Mouse (Mus musculus): Measurements from ENCODE around the gene Gm16503.
"Not testable (repeated sequence)": the region's sequence is repeated elsewhere in the genome, so short reads cannot be mapped to it uniquely, and the experiment has no call there.

Gm16503 gene

DNA sequence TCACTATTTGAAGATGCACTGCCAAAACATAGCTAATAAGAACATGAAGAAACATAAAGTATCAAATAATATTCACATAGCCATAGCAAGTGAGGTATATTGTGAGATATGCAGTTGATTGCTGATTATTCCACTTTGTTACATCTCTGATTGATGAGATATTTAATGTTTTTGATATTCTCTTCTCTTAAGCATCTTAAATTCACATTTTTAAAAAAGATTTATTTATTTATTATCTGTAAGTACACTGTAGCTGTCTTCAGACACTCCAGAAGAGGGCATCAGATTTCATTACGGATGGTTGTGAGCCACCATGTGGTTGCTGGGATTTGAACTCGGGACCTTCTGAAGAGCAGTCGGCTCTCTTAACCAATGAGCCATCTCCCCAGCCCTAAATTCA lies at the start of gene Gm16503:
TSS of gene Gm16503 (plus strand) at position 301 of the 400 bp plus-strand sequence.
- not testable (repeated sequence) for DNase-seq (ENCODE audit: low spot score in 2 of 2)

- DNase-seq (ENCODE audit: low spot score in 2 of 2), result not testable (repeated sequence)
These were observed 47.9 kb upstream of the Gm16503 start, which contains the start of gene Zfp982 for GRCm38 (mm10) chr4:147492117-147492516. Zfp982 (plus strand) TSS chr4:147492417.

DNA sequence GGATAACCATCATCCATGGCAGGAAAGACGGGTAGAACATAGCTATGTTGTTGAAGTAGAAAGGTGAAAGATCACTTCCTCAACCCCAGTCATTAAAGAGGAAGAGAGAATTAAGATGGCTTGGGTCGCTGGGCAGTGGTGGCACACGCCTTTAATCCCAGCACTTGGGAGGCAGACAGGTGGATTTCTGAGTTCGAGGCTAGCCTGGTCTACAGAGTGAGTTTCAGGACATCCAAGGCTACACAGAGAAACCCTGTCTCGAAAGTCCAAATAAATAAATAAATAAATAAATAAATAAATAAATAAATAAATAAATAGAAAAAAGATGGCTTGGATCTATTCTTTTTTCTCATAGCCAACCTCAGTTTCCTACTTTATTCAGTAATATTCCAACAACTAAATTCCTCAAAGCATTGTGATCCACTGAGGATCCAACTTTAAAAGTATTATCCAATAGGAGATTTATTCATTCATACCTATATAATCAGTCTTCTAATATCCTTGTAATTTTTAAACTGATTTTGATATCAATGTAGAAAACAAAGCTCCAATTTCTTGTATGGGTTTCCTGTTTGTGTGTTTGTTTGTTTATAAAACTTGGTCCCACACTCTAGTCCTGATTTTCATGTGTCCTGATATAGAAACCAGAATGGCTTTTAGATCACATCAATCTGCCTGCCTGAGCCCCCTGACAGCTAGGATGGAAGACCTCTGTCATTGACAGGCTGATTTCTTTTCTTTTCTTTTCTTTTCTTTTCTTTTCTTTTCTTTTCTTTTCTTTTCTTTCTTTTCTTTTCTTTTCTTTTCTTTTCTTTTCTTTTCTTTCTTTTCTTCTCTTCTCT lies 41.0 kb upstream of the Gm16503 start:
- DNase-seq (ENCODE audit: low spot score in 2 of 2), result not testable (repeated sequence)

GRCm38 (mm10) chr4:147509174-147509573 lies 30.8 kb upstream of the Gm16503 start:
- DNase-seq (ENCODE audit: low spot score in 2 of 2), result no peak

DNA sequence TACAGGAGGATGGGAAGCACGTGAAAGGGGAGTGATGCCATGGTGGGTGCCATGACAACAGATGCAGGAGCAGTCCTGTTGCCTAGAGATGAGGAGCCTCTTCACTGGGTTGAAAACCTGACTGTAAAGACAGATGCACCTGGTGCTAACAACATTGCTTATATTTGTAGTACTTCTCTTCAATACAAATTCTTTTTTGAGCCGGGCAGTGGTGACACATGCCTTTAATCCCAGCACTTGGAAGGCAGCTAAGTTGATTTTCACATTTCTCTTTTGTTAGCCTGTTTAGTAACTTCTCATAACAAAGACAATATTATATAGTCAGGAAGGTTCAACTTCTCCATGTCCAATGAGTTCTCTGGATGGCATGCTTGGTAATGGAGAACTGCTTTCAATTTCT lies 21.0 kb upstream of the Gm16503 start:
- DNase-seq (ENCODE audit: low spot score in 2 of 2), result no peak

DNA sequence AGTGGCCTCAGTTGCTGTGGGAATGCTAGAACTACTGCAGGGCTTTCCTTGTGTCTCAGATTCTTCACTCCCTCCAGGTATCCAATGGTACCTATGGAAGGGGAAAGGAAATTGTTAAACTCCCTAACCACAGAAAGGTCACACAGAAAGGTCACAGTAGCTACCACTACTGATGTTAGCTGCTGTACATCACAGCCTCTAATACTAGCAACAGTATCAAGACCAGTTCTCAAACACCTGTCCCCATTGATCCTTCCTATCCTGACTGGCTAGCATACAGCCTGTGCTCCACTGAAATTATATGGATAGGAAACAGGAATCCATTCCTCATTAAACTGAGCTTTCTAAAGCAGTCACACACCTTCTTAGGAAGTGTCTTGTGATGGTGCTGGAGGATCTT lies 19.9 kb upstream of the Gm16503 start:
- no peak for DNase-seq (ENCODE audit: low spot score in 2 of 2)

DNA sequence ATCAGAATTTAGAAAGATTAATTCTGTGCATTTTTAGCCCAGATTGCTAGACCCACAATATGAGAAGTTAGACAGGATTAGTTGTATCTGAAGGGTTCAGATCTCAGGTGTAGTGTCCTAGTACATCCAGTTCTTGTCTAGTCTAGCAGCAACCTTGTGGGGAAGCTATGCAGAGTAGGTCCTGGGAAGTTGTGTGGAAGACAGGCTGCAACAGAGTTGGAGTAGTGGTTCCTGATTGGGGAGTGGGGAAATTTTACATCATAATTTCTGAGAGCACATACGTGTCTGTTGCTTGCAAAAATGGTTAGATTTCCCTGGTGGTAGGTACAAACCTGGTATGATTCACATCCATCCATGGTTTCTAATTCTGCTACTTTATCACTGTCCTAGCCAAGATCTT lies 14.9 kb upstream of the Gm16503 start:
- DNase-seq (ENCODE audit: low spot score in 2 of 2), result no peak

- no peak for DNase-seq (ENCODE audit: low spot score in 2 of 2)
These were observed 9.7 kb upstream of the Gm16503 start for GRCm38 (mm10) chr4:147530366-147530765.

DNA sequence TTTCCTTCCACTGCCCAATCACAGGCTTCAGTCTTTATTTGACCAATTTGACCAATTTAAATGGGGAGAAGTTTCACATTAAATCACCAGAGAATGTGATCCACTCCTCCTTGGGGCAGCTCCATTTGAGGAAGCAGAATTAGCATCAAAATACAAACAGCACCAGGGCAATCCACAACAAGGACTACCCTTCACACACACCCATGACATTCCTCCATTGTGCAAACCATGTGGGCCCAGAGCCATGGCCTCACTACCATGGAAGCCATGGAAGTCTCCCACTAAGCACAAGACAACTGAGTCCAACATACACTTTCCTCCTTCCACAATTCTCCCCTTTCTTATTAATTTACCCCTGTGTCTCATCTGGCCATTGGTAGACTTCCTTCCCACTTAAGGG lies 4.1 kb upstream of the Gm16503 start:
- not testable (repeated sequence) for DNase-seq (ENCODE audit: low spot score in 2 of 2)

DNA sequence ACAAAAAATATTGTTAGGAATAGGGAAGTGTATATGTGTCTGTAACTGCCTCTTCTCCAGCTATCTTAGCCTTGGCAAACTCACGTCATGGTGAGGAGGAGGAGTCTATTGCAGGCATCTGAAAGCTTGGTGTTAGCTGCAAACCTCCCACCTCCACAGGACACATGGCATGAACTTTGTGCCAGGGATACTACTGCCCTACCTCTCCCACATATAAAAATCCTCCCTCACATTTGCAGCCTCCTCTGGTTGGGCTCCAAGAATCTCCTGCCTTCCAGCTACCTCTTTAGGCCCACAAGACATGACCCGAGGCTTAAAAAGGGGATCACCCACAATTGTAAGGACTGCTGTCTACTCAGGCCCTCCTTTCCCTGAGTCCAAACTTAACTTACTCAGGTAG lies 2.3 kb upstream of the Gm16503 start:
- DNase-seq (ENCODE audit: low spot score in 2 of 2), result no peak

- DNase-seq (ENCODE audit: low spot score in 2 of 2), result no peak
These were observed 1.1 kb downstream of the Gm16503 start for GRCm38 (mm10) chr4:147541105-147541504.

GRCm38 (mm10) chr4:147553071-147553470 lies 13.1 kb downstream of the Gm16503 start, which contains the start of gene Zfp985:
Zfp985 (plus strand) TSS chr4:147553277.
- DNase-seq (ENCODE audit: low spot score in 2 of 2), result not testable (repeated sequence)

DNA sequence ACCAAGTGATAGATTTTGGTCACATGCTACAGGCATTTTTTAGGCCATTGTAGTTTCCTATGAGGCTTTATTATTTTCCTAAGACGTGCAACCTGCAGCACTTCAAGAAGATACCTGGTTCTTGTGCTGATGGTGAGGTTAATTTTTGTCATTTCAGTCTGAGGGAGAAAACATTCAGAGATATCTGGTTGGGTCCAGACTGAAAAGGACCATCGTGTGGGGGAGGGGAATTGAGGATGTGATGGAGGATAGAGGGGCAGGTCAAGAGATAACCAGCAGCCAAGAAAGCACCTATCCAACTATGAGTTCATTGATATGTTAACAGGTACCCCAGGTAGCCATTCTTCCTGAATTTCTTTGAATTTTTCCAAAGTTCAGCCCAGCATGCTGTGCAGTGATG lies 14.3 kb downstream of the Gm16503 start:
- not testable (repeated sequence) for DNase-seq (ENCODE audit: low spot score in 2 of 2)

- DNase-seq (ENCODE audit: low spot score in 2 of 2), result not testable (repeated sequence)
These were observed 16.9 kb downstream of the Gm16503 start for GRCm38 (mm10) chr4:147556921-147557320.

DNA sequence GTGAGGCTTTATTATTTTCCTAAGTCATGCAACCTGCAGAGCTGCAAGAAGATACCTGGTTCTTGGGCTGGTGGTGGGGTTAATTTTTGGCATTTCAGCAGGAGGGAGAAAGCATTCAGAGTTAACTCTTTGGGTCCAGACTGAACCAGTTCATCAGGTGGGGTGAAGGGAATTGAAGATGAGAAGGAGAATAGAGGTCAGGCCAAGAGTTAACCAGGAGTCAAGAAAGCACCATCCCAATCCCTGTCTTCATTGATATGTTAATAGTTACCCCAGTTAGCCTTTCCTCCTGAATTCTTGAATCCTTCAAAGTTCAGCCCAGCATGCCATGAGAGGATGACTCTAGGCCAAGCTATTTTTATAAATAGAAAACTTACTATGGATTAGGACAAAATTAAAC lies 18.0 kb downstream of the Gm16503 start:
- DNase-seq (ENCODE audit: low spot score in 2 of 2), result not testable (repeated sequence)

GRCm38 (mm10) chr4:147559096-147559495 lies 19.1 kb downstream of the Gm16503 start:
- DNase-seq (ENCODE audit: low spot score in 2 of 2), result not testable (repeated sequence)

GRCm38 (mm10) chr4:147565426-147566220 lies 25.6 kb downstream of the Gm16503 start:
- no peak for DNase-seq (ENCODE audit: low spot score in 2 of 2)

DNA sequence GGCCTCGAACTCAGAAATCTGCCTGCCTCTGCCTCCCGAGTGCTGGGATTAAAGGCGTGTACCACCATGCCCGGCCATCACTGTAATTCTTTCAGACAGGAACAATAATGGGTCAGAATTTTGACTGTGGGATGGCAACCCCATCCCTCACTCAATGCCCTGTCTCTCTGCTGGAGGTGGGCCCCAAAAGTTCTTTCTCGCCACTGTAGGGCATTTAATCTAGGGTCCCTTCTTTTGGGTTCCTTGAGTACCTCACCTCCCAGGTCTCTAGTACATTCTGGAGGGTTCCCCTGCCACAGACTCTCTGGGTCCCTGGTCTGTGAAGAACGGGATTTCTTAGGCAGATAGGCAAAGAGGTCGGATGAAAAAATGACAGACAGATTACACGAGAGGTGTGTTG lies 31.1 kb downstream of the Gm16503 start:
- DNase-seq (ENCODE audit: low spot score in 2 of 2), result not testable (repeated sequence)

- not testable (repeated sequence) for DNase-seq (ENCODE audit: low spot score in 2 of 2)
These were observed 39.4 kb downstream of the Gm16503 start for GRCm38 (mm10) chr4:147579371-147579770.

- DNase-seq (ENCODE audit: low spot score in 2 of 2), result no peak
These were observed 46.8 kb downstream of the Gm16503 start for GRCm38 (mm10) chr4:147586511-147587473.
